Mouse (Mus musculus) cortical plate, adult 2 months (tissue): ENCODE data around the gene Klf12.

Experiments
- CTCF ChIP-seq: fragments of 200-500 bp; IDR thresholded peaks from 2 replicates; pipeline ENCODE4 v1.5.1; 2011; ENCODE audit warnings: mild to moderate bottlenecking, control low read depth, low read length; ENCODE audit not compliant: insufficient read depth; ENCODE audit errors: extremely low read depth
- POLR2A ChIP-seq: fragments of 200-500 bp; IDR thresholded peaks from 2 replicates; pipeline ENCODE4 v1.6.1; 2011; ENCODE audit warnings: mild to moderate bottlenecking, low read length, control low read depth; ENCODE audit not compliant: insufficient read depth; ENCODE audit errors: extremely low read depth

GRCm38 (mm10) chr14:100236757-100237156, 47.7 kb downstream of the Klf12 start:
- TF ChIP-seq POLR2A (no peak), CTCF (no peak)
